12 mouse cellular contexts compared by ENCODE assay signal in genomic region chr16:25042669-25043440, GRCm38 (mm10).
A peak's percentile ranks its signal among the peaks of the same experiment; 100 is the strongest.
DNase-seq lines count a peak whose midpoint lies in the region; ATAC-seq and TF ChIP-seq lines count a peak whose summit lies in the region.
"Had no signal": no experiment of that assay in that cellular context is flagged by ENCODE, and none has a peak within 500 bp of the region (broad histone marks: within the 10 kb centered on the region; RNA-seq: fewer than 3 reads in every experiment).

No protein-coding gene starts in this region.

- no peak overlapping the region for H3K4me2 ChIP-seq in kidney, embryonic 14.5 days (replicated peaks; ENCODE audit: low read depth, low read length)
- H3K4me2 ChIP-seq: neural tube, embryonic 13.5 days; stomach, embryonic 15.5 days had no signal

- H3K9ac ChIP-seq in kidney, embryonic 14.5 days (ENCODE audit: low read depth, low read length), result peak overlapping the region; percentile 28; the same call in 1 of the 2 replicates
- H3K9ac ChIP-seq: neural tube, embryonic 13.5 days; stomach, embryonic 15.5 days had no signal

- WGBS in kidney, embryonic 14.5 days, result 41% methylated on average over 8 of the region's 8 CpGs

- intact Hi-C loops in gastrocnemius, adult 2 months (cut with DNase I), result loop anchor here (5.0 kb wide), 2 partner anchors 36 to 51 kb away; no protein-coding TSS in a partner anchor

- H3K9me3 ChIP-seq in kidney, embryonic 14.5 days (ENCODE audit: control insufficient read depth, low read length), result no peaks in the 10 kb centered on the region
- H3K9me3 ChIP-seq: midbrain, embryonic 10.5 days; neural tube, embryonic 13.5 days; stomach, embryonic 15.5 days had no signal

- H3K4me1 ChIP-seq in kidney, embryonic 14.5 days (ENCODE audit: control insufficient read depth, insufficient read depth, low read length), result peaks cover 16% of the 10 kb centered on the region
- H3K4me1 ChIP-seq: midbrain, embryonic 10.5 days; neural tube, embryonic 13.5 days had no signal

- H3K36me3 ChIP-seq in kidney, embryonic 14.5 days (ENCODE audit: control insufficient read depth, insufficient read depth, low read length), result no peaks in the 10 kb centered on the region
- H3K36me3 ChIP-seq: midbrain, embryonic 10.5 days; neural tube, embryonic 13.5 days; stomach, embryonic 15.5 days had no signal

- DNase-seq in kidney, adult 11 months, result no peak
- peak; percentile 85 for DNase-seq in NIH3T3 (ENCODE audit: low read depth)
- DNase-seq in gastrocnemius, adult 2 months, result peak; percentile 52
- peak; percentile 48 for DNase-seq in lung, postnatal 10 days
- no peak for DNase-seq in thymus, postnatal 4 days
- no peak for DNase-seq in left cerebral cortex, adult 9 months (ENCODE audit: low spot score in 2 of 2)
- DNase-seq: cerebellum, adult 11 months; liver had no signal

- no peaks in the 10 kb centered on the region for H3K27me3 ChIP-seq in kidney, embryonic 14.5 days (ENCODE audit: control insufficient read depth, insufficient read depth, low read length)
- H3K27me3 ChIP-seq: neural tube, embryonic 13.5 days; stomach, embryonic 15.5 days had no signal

- no peak for TF ChIP-seq CTCF in gastrocnemius, adult 2 months (IDR thresholded peaks at IDR 0.05)

- H3K27ac ChIP-seq in kidney, embryonic 14.5 days (ENCODE audit: low read depth, low read length), result peak overlapping the region; percentile 78; the same call in 1 of the 2 replicates
- peak overlapping the region; percentile 57 for H3K27ac ChIP-seq in gastrocnemius, adult 2 months
- H3K27ac ChIP-seq: midbrain, embryonic 10.5 days; neural tube, embryonic 13.5 days had no signal

- ATAC-seq in kidney, embryonic 14.5 days (ENCODE audit: low FRiP score, low TSS enrichment), result no peak

- H3K4me3 ChIP-seq in kidney, embryonic 14.5 days (ENCODE audit: low read length), result no peak overlapping the region
- H3K4me3 ChIP-seq in gastrocnemius, adult 2 months, result peak overlapping the region; percentile 30
- H3K4me3 ChIP-seq: midbrain, embryonic 10.5 days; neural tube, embryonic 13.5 days; stomach, embryonic 15.5 days had no signal

Comparison
In these comparisons a context has a peak if more than half of its experiments do, and no peak if none do; other contexts are left out.
1. DNase-seq: peak in NIH3T3 (single experiment), gastrocnemius, adult 2 months (single experiment) and lung, postnatal 10 days (single experiment); none in kidney, adult 11 months (single experiment), thymus, postnatal 4 days (single experiment) and left cerebral cortex, adult 9 months (0 of 2).